Mouse (Mus musculus) forebrain, postnatal 0 days (tissue): ENCODE data around the gene Ltbp2. TPM values are rescaled to one million over a fixed set of nuclear protein-coding genes. Genes with fewer than 3 reads are reported as not detected.

Experiments
- ATAC-seq: fragments of 200-750 bp; cut with Nextera tagmentation; 2 replicates; pipeline ENCODE4 v1.8.0; 2017; ENCODE audit warnings: mild to moderate bottlenecking, moderate library complexity
- DNase-seq: peaks from one replicate; pipeline ENCODE4 v3.0.0-alpha.2; 2015
- H3K27ac ChIP-seq: fragments of 300-500 bp; sonication (generic); 2 replicates; pipeline ENCODE4 v1.5.1; 2014; ENCODE audit warnings: low read depth, mild to moderate bottlenecking, antibody characterized with exemption, low read length, moderate library complexity, mixed read lengths
- H3K27me3 ChIP-seq: fragments of 300-500 bp; sonication (generic); 2 replicates; pipeline ENCODE4 v1.6.1; 2014; ENCODE audit warnings: mild to moderate bottlenecking, low read length, mixed read lengths; ENCODE audit not compliant: insufficient read depth
- H3K36me3 ChIP-seq: fragments of 300-500 bp; sonication (generic); 2 replicates; pipeline ENCODE4 v1.6.1; 2014; ENCODE audit warnings: mild to moderate bottlenecking, moderate library complexity; ENCODE audit not compliant: insufficient read depth
- H3K4me1 ChIP-seq: fragments of 300-500 bp; sonication (generic); 2 replicates; pipeline ENCODE4 v1.6.1; 2014; ENCODE audit warnings: antibody characterized with exemption; ENCODE audit not compliant: insufficient read depth
- H3K4me2 ChIP-seq: fragments of 300-500 bp; sonication (generic); 2 replicates; pipeline ENCODE4 v1.6.1; 2014; ENCODE audit warnings: low read depth, mild to moderate bottlenecking, moderate library complexity
- H3K4me3 ChIP-seq: fragments of 300-500 bp; sonication (generic); 2 replicates; pipeline ENCODE4 v1.5.1; 2014; ENCODE audit warnings: low read depth, low read length, mixed read lengths
- H3K9ac ChIP-seq: fragments of 300-500 bp; sonication (generic); 2 replicates; pipeline ENCODE4 v1.6.1; 2014; ENCODE audit warnings: mild to moderate bottlenecking
- H3K9me3 ChIP-seq: fragments of 300-500 bp; sonication (generic); 2 replicates; pipeline ENCODE4 v1.6.1; 2016; ENCODE audit warnings: low read length
- CTCF ChIP-seq: sonication (generic); IDR thresholded peaks from 2 replicates; pipeline ENCODE4 v1.5.1; 2016; ENCODE audit warnings: antibody characterized with exemption, control low read depth, low read depth
- WGBS: fragments of 180-500 bp; shearing (Covaris S2); extraction: QIAGEN DNeasy Blood & Tissue Kit; methylation state at CpG from one replicate; pipeline ENCODE4 v1.1.7; 2014; 5-methylcytosine and 5-hydroxymethylcytosine counted together
- polyA plus RNA-seq: library from polyadenylated mRNA; unstranded; fragments of >200 nt; fragmentation: Nextera tagmentation; extraction: Ambion mirVana; gene quantifications from 2 replicates; pipeline ENCODE4 v1.2.1, GENCODE M21; 2015
- total RNA-seq: library from RNA; depleted of rRNA; stranded (reverse); fragments of >200 nt; gene quantifications from 2 replicates; pipeline ENCODE4 v1.2.3, GENCODE M21; 2014

The Ltbp2 gene
- total and polyA plus RNA-seq, 2 experiments from 2014 or later: 0.51 to 0.76 TPM

DNA sequence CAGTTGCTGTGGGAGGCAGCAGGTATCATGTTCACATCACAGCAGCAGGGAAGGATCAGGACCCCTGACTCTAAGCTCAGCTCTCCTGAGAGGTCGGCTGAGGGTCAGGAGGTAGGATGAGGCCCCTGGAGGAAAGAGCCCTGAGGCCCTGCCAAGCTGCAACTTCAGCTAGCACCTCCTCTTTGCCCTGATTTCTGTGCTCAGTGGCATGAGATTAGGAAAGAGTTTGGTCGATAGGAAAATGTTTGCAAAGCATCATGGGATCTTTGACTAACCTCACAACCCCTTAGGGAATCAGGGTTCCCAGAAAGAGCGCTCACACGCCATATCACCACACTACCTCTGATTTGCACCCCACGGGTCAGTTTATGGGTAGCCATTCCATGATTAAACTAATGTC, 69.6 kb downstream of the Ltbp2 start:
- no peaks in the 10 kb centered on the region for H3K36me3 ChIP-seq
- no peaks in the 10 kb centered on the region for H3K4me1 ChIP-seq
- no peak overlapping the region for H3K27ac ChIP-seq
- H3K9me3 ChIP-seq: no peaks in the 10 kb centered on the region
- H3K27me3 ChIP-seq: no peaks in the 10 kb centered on the region
- TF ChIP-seq CTCF: no peak
- H3K4me3 ChIP-seq: no peak overlapping the region
- DNase-seq: no peak
- no peak overlapping the region for H3K9ac ChIP-seq
- ATAC-seq: no peak
- 70% methylated on average over 5 of the region's 5 CpGs for WGBS
- H3K4me2 ChIP-seq: no peak overlapping the region

GRCm38 (mm10) chr12:84806010-84806409, 70.3 kb downstream of the Ltbp2 start:
- no peak overlapping the region for H3K4me2 ChIP-seq
- TF ChIP-seq CTCF: no peak
- WGBS: 88% methylated on average over 1 of the region's 1 CpGs

DNA sequence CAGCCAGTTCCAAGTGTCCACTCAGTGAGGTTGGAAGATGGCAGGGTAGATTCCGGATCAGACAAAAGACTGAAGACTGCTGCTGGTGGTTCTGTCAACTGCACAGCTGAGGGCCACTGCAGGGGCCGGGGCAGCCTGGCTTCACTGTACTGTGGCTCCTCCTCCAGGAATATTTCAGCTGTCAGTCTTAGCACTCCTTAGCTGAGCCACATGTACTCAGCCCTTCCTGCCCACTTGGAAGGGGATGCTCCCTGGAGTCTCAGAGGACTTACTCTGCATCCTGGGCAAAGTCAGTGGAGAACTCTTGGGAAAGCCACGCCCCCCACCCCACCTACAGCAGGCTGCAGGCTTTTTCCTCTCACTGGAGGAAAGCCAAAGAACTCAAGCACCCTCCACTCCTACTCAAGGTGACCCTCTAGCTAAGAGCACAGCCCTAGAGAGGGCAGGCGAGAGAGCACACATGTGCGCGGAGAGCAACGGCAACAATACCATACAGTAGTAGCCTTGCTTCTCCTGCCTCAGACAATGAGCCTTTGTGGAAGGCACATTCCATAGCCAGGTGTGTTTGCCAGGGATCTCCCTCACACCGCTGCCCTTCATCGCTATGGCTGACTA, 71.0 kb downstream of the Ltbp2 start:
- ATAC-seq (no peak), DNase-seq (no peak)
- no peaks in the 10 kb centered on the region for H3K9me3 ChIP-seq
- H3K4me2 ChIP-seq: no peak overlapping the region
- no peak for TF ChIP-seq CTCF
- H3K36me3 ChIP-seq: no peaks in the 10 kb centered on the region
- WGBS: 70% methylated on average over 9 of the region's 9 CpGs
- H3K4me3 ChIP-seq: no peak overlapping the region
- H3K27me3 ChIP-seq: no peaks in the 10 kb centered on the region
- no peaks in the 10 kb centered on the region for H3K4me1 ChIP-seq
- H3K9ac ChIP-seq: no peak overlapping the region
- no peak overlapping the region for H3K27ac ChIP-seq

More at GRCm38 (mm10) chr12:84806010-84806409, 70.3 kb downstream of the Ltbp2 start:
- H3K36me3 ChIP-seq: no peaks in the 10 kb centered on the region
- H3K4me3 ChIP-seq: no peak overlapping the region
- no peak overlapping the region for H3K9ac ChIP-seq
- H3K9me3 ChIP-seq: no peaks in the 10 kb centered on the region
- H3K4me1 ChIP-seq: no peaks in the 10 kb centered on the region
- ATAC-seq (no peak), DNase-seq (no peak)
- no peaks in the 10 kb centered on the region for H3K27me3 ChIP-seq
- no peak overlapping the region for H3K27ac ChIP-seq

DNA sequence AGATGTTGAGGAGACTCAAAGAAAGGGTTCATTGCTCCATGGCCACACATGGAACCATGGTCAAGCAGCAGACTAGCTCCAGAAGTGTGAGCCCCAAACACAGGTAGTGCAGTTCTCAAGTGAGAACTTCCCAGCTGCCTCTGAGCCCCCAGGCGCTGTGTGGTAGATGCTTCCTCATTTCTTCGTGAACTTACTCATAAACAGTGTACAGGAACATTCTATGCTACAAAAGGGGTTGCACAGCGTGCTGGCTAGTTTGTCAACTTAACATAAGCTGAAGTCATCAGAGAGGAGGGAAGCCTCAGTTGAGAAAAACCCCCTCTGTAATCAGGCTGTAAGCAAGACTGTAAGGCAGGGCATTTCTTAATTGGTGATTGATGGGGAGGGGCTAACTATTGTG, 73.7 kb downstream of the Ltbp2 start:
- Histone ChIP-seq H3K27ac (no peak overlapping the region), H3K4me1 (no peaks in the 10 kb centered on the region), H3K36me3 (no peaks in the 10 kb centered on the region), H3K4me3 (no peak overlapping the region), H3K9me3 (no peaks in the 10 kb centered on the region), H3K27me3 (no peaks in the 10 kb centered on the region), H3K9ac (no peak overlapping the region), H3K4me2 (no peak overlapping the region)
- WGBS: 81% methylated on average over 3 of the region's 3 CpGs
- TF ChIP-seq CTCF: no peak
- DNase-seq: no peak
- no peak for ATAC-seq

- Histone ChIP-seq H3K9ac (no peak overlapping the region), H3K4me2 (no peak overlapping the region), H3K27me3 (no peaks in the 10 kb centered on the region), H3K9me3 (no peaks in the 10 kb centered on the region), H3K27ac (no peak overlapping the region), H3K36me3 (no peaks in the 10 kb centered on the region), H3K4me1 (no peaks in the 10 kb centered on the region), H3K4me3 (no peak overlapping the region)
- WGBS: 78% methylated on average over 13 of the region's 13 CpGs
- DNase-seq (no peak), ATAC-seq (no peak)
- TF ChIP-seq CTCF: no peak
These were observed 74.7 kb downstream of the Ltbp2 start for GRCm38 (mm10) chr12:84801532-84802110.

- 59% methylated on average over 4 of the region's 4 CpGs for WGBS
- ATAC-seq (no peak), DNase-seq (no peak)
- no peak overlapping the region for H3K27ac ChIP-seq
- H3K36me3 ChIP-seq: no peaks in the 10 kb centered on the region
- H3K4me2 ChIP-seq: no peak overlapping the region
- no peaks in the 10 kb centered on the region for H3K4me1 ChIP-seq
- TF ChIP-seq CTCF: no peak
- no peak overlapping the region for H3K4me3 ChIP-seq
- no peak overlapping the region for H3K9ac ChIP-seq
- no peaks in the 10 kb centered on the region for H3K27me3 ChIP-seq
- no peaks in the 10 kb centered on the region for H3K9me3 ChIP-seq
These were observed 75.9 kb downstream of the Ltbp2 start for GRCm38 (mm10) chr12:84800419-84800818.

- Histone ChIP-seq H3K9ac (no peak overlapping the region), H3K36me3 (no peaks in the 10 kb centered on the region), H3K4me2 (no peak overlapping the region), H3K27ac (no peak overlapping the region), H3K4me1 (no peaks in the 10 kb centered on the region), H3K4me3 (no peak overlapping the region), H3K9me3 (no peaks in the 10 kb centered on the region), H3K27me3 (no peaks in the 10 kb centered on the region)
- WGBS: 91% methylated on average over 13 of the region's 13 CpGs
- DNase-seq (no peak), ATAC-seq (no peak)
- TF ChIP-seq CTCF: no peak
These were observed 77.2 kb downstream of the Ltbp2 start for GRCm38 (mm10) chr12:84799086-84799485.
